Mouse (Mus musculus): ENCODE results near the gene Cradd. TPM values are rescaled to one million over a fixed set of nuclear protein-coding genes. Genes with fewer than 3 reads are reported as not detected.

The Cradd gene
- polyA plus RNA-seq, 1 experiment from 2014 or later: 7.6 TPM

DNA sequence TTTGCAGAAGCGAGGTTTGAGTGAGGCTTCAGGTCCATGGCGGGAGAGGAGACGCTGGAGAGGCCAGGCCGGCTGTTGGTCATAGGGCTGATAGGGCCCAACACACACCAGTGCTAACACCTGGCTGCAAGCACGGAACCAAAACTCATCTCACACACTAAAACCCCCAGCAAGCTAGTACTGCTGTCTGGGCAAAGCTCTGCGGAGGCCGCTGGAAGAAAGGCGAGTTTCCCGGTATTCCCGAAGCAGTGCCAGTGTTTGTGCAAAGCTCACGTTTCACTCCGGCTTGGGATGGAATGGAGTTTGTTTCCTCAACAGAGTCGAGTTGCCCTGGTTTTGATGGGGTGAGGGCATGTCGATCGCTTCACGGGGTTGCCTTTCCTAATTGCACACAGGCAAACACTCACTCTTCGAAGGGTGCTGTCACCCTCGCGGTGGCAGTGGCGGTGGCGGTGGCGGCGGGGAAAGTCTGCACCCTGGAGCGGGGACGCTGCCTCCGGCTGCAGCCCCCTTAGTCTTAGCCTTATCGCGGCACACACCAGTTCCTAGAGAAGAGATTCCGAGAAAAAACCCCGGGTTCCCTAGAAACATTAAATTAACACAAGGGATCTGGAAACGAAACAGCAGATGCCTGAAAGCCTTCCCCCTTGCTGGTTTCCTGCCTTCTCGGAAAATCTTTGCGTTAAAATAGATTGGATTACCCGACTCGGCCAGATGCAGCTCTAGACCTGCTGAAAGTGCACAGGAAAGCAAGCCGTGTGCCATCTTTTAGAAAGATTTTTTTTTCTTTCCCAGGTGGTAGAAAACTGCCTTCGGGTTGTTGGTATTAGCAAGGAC is 59.2 kb downstream of the Cradd start:
- Histone ChIP-seq H3K27me3 (ENCODE audit: control insufficient read depth, insufficient read depth, low read length) (no peaks in the 10 kb centered on the region), H3K4me3 (ENCODE audit: low read length) (peak overlapping the region; percentile 67), H3K4me1 (ENCODE audit: control insufficient read depth, insufficient read depth, low read length) (peaks cover 18% of the 10 kb centered on the region), H3K36me3 (ENCODE audit: control insufficient read depth, insufficient read depth) (no peaks in the 10 kb centered on the region), H3K27ac (ENCODE audit: low read length) (peak overlapping the region; percentile 43), H3K9ac (ENCODE audit: low read length) (peak overlapping the region; percentile 77), H3K4me2 (ENCODE audit: low read depth, low read length) (peak overlapping the region; percentile 91), H3K9me3 (replicated peaks; ENCODE audit: control insufficient read depth, low read length) (no peaks in the 10 kb centered on the region)
- ATAC-seq (replicated peaks; ENCODE audit: extremely low read depth, insufficient read depth, low FRiP score): peak; percentile 47; the same call in 1 of the 2 replicates
- 7% methylated on average over 37 of the region's 37 CpGs for WGBS

DNA sequence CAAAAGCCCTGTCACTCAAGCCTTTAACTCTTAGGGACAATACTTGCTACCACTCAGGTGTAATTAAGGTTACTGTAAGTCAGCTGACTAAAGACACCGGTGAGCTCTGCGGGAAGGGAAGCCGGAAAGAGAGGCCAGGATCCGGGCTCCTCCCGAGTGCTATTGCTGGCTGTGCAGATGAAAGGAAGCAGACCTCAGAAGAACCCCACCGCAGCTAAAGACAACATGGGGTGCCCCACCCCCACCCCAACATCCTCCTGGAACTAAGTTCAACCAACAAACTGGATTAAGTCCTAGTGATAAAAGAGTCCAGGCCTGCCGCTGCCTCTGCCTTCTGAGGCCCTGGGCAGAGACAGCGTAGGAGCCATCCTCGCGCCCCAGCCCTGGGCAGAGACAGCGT is 61.5 kb downstream of the Cradd start:
- Histone ChIP-seq H3K36me3 (ENCODE audit: control insufficient read depth, insufficient read depth) (no peaks in the 10 kb centered on the region), H3K4me3 (ENCODE audit: low read length) (no peak overlapping the region), H3K4me1 (ENCODE audit: control insufficient read depth, insufficient read depth, low read length) (peaks cover 20% of the 10 kb centered on the region), H3K9me3 (replicated peaks; ENCODE audit: control insufficient read depth, low read length) (no peaks in the 10 kb centered on the region), H3K27me3 (ENCODE audit: control insufficient read depth, insufficient read depth, low read length) (no peaks in the 10 kb centered on the region), H3K4me2 (ENCODE audit: low read depth, low read length) (peak overlapping the region; percentile 20; the same call in 1 of the 2 replicates), H3K9ac (ENCODE audit: low read length) (no peak overlapping the region; the same call in 1 of the 2 replicates), H3K27ac (ENCODE audit: low read length) (no peak overlapping the region)
- ATAC-seq (replicated peaks; ENCODE audit: extremely low read depth, insufficient read depth, low FRiP score): no peak; the same call in 1 of the 2 replicates
- WGBS: 48% methylated on average over 11 of the region's 11 CpGs

DNA sequence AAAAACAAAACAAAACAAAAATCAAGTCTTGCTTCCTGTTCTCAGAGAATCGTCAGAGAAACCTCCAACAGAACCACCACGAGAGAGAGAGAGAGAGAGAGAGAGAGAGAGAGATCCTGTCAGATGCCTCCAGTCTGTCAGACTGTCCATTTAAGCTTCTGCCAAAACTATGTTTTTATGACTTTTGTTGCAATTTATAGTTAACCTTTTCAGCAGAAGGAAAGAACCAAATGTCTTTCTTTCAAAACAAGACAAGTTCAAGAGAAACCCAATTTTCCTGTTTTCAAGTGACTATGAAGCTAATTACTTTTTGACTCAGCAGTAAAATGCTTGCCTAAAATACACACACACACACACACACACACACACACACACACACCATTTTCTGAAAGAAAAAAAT is 62.7 kb downstream of the Cradd start:
- Histone ChIP-seq H3K27me3 (ENCODE audit: control insufficient read depth, insufficient read depth, low read length) (no peaks in the 10 kb centered on the region), H3K36me3 (ENCODE audit: control insufficient read depth, insufficient read depth) (no peaks in the 10 kb centered on the region)
- ATAC-seq (replicated peaks; ENCODE audit: extremely low read depth, insufficient read depth, low FRiP score): no peak

DNA sequence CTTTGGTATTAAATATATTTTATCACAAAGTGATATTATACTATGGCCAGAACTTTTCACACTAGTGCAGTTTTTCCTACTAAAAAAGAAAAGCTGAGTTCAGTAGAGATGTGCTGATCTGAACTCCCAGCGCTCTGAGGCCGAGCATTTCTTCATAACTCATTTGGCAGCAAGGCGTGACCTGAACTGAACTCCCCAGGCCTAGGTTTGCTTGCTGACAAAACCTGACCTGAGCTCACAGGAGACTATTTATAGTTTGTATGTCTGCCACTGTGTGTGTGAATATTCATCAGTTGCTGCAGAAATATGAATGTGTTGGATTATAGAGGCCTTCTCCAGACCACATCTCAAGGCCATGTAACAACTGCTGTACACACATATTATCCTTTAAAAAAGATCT is 63.5 kb downstream of the Cradd start:
- H3K36me3 ChIP-seq (ENCODE audit: control insufficient read depth, insufficient read depth): no peaks in the 10 kb centered on the region
- ATAC-seq (replicated peaks; ENCODE audit: extremely low read depth, insufficient read depth, low FRiP score): no peak
- no peaks in the 10 kb centered on the region for H3K9me3 ChIP-seq (replicated peaks; ENCODE audit: control insufficient read depth, low read length)
- no peak overlapping the region for H3K4me3 ChIP-seq (ENCODE audit: low read length)
- H3K4me1 ChIP-seq (ENCODE audit: control insufficient read depth, insufficient read depth, low read length): peaks cover 17% of the 10 kb centered on the region
- no peak overlapping the region for H3K27ac ChIP-seq (ENCODE audit: low read length)
- H3K4me2 ChIP-seq (ENCODE audit: low read depth, low read length): no peak overlapping the region
- H3K9ac ChIP-seq (ENCODE audit: low read length): no peak overlapping the region
- no peaks in the 10 kb centered on the region for H3K27me3 ChIP-seq (ENCODE audit: control insufficient read depth, insufficient read depth, low read length)
- 64% methylated on average over 3 of the region's 3 CpGs for whole genome bisulfite sequencing

More for the DNA sequence above, 62.7 kb downstream of the Cradd start:
- Histone ChIP-seq H3K4me3 (ENCODE audit: low read length) (no peak overlapping the region), H3K9ac (ENCODE audit: low read length) (no peak overlapping the region), H3K4me2 (ENCODE audit: low read depth, low read length) (no peak overlapping the region), H3K27ac (ENCODE audit: low read length) (no peak overlapping the region), H3K4me1 (ENCODE audit: control insufficient read depth, insufficient read depth, low read length) (peaks cover 20% of the 10 kb centered on the region), H3K9me3 (replicated peaks; ENCODE audit: control insufficient read depth, low read length) (no peaks in the 10 kb centered on the region)
- 37% methylated on average over 2 of the region's 2 CpGs for WGBS

DNA sequence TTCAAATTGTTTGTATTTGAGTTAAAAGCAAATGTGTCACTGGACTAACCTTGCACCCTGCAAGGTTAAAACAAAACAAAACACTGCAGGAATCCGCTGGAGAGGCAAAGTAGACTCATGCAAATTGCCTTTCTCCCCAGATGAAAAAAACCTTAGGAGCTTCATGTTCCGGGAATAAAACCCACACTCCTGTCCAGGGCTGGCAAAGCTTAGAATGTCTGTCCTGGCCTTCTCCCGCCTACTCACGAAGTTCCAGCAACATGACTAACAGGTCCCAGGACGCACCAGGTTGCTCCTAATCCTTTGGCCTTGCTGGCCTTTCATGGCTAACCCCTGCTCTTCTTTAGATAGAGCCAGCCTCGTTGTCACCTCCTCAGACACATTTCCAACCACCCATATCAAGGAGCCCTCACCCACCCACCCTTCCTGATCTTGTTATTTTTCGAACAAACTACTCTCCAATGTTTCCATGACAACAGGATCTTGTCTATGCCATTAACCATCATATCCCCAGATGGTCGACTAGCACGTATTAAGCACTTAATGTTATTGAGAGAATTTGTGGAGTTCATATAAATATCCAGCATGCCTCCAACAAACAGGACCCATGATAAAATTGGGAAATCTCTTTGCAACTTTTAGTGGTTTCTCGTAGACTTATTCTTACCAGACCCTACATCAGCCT is 65.3 kb downstream of the Cradd start:
- Histone ChIP-seq H3K9me3 (replicated peaks; ENCODE audit: control insufficient read depth, low read length) (no peaks in the 10 kb centered on the region), H3K9ac (ENCODE audit: low read length) (no peak overlapping the region), H3K4me1 (ENCODE audit: control insufficient read depth, insufficient read depth, low read length) (peaks cover 18% of the 10 kb centered on the region), H3K27ac (ENCODE audit: low read length) (no peak overlapping the region), H3K27me3 (ENCODE audit: control insufficient read depth, insufficient read depth, low read length) (no peaks in the 10 kb centered on the region), H3K36me3 (ENCODE audit: control insufficient read depth, insufficient read depth) (no peaks in the 10 kb centered on the region), H3K4me2 (ENCODE audit: low read depth, low read length) (no peak overlapping the region), H3K4me3 (ENCODE audit: low read length) (no peak overlapping the region)
- no peak for ATAC-seq (replicated peaks; ENCODE audit: extremely low read depth, insufficient read depth, low FRiP score)
- WGBS: 65% methylated on average over 10 of the region's 10 CpGs

DNA sequence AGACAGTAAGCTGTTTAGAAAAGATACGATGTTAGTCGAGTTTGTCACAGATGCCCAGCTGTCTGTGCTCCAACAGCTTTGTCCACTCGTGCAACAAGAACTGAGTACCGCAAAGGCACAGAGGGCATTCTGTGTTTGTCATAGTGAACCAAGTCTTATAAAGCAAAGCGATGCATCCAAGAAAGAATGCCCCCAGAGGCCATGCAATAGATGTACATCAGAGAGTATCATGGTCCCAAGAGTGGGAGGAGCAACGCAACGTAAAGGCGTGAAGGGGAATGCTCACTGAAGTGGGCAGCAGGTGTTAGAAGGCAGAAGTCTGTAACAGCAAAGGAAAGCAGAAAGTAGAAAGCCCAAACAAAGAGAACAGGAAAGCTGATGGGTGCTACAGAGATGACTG is 66.0 kb downstream of the Cradd start:
- Histone ChIP-seq H3K9ac (ENCODE audit: low read length) (no peak overlapping the region), H3K36me3 (ENCODE audit: control insufficient read depth, insufficient read depth) (no peaks in the 10 kb centered on the region), H3K4me3 (ENCODE audit: low read length) (no peak overlapping the region), H3K4me1 (ENCODE audit: control insufficient read depth, insufficient read depth, low read length) (peaks cover 18% of the 10 kb centered on the region), H3K27ac (ENCODE audit: low read length) (no peak overlapping the region), H3K9me3 (replicated peaks; ENCODE audit: control insufficient read depth, low read length) (no peaks in the 10 kb centered on the region), H3K4me2 (ENCODE audit: low read depth, low read length) (no peak overlapping the region), H3K27me3 (ENCODE audit: control insufficient read depth, insufficient read depth, low read length) (no peaks in the 10 kb centered on the region)
- no peak for ATAC-seq (replicated peaks; ENCODE audit: extremely low read depth, insufficient read depth, low FRiP score)
- WGBS: 66% methylated on average over 8 of the region's 8 CpGs

DNA sequence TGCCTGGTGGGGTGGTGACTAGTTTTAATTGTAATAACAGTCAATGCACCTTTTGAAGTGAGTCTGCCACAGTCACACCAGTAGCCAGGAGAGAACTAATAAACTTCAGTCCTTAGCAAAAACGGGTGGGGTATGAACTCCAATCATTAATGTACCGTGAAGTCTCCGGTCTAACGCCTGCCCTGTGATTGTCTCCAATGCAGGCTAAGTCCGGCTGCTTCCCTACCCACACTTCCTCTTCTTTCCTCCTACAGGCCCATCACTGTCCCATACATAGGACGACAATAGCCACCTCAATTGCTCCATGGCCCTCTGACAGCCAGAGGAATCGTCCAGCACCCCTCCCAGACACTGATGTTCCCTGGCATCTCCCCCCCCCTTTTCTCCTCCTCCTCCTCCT is 67.8 kb downstream of the Cradd start:
- 59% methylated on average over 7 of the region's 7 CpGs for WGBS
- ATAC-seq (replicated peaks; ENCODE audit: extremely low read depth, insufficient read depth, low FRiP score): no peak
- H3K9ac ChIP-seq (ENCODE audit: low read length): no peak overlapping the region
- no peak overlapping the region for H3K4me2 ChIP-seq (ENCODE audit: low read depth, low read length)
- no peaks in the 10 kb centered on the region for H3K27me3 ChIP-seq (ENCODE audit: control insufficient read depth, insufficient read depth, low read length)
- H3K9me3 ChIP-seq (replicated peaks; ENCODE audit: control insufficient read depth, low read length): no peaks in the 10 kb centered on the region
- H3K27ac ChIP-seq (ENCODE audit: low read length): no peak overlapping the region
- H3K36me3 ChIP-seq (ENCODE audit: control insufficient read depth, insufficient read depth): no peaks in the 10 kb centered on the region
- H3K4me1 ChIP-seq (ENCODE audit: control insufficient read depth, insufficient read depth, low read length): peaks cover 18% of the 10 kb centered on the region
- no peak overlapping the region for H3K4me3 ChIP-seq (ENCODE audit: low read length)

DNA sequence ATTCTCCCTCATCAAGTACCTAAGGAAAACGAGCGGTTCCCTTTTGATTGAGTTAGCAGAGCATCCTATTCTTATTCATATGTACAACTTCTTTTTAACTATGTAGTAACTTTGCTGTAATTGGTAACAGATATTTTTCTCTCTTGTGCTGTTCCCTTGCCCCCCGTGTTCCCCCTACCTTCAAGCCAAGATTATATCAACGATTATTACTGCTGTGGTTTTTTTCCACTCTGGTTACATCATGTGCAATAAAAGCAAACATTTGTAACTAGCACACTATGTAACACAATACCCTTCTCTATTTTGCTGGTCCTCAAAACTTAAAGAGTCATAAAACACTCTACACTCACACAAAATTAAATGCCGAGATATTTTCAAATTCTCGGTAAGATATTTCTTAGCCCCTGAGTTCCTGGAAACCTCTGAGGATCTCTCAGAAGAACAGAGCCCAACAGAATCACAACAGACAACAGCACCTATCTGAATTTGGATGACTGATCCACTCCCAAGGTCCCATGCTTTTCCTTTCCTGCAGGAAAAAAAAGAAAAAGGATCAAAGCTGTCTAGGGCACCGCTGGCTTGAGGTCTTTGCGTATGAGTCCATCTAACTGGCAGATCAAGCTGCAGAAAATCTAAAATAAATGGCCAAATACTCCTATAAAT is 68.8 kb downstream of the Cradd start:
- Histone ChIP-seq H3K27ac (ENCODE audit: low read length) (no peak overlapping the region), H3K4me1 (ENCODE audit: control insufficient read depth, insufficient read depth, low read length) (peaks cover 12% of the 10 kb centered on the region), H3K9me3 (replicated peaks; ENCODE audit: control insufficient read depth, low read length) (no peaks in the 10 kb centered on the region), H3K4me2 (ENCODE audit: low read depth, low read length) (no peak overlapping the region), H3K9ac (ENCODE audit: low read length) (no peak overlapping the region), H3K36me3 (ENCODE audit: control insufficient read depth, insufficient read depth) (no peaks in the 10 kb centered on the region), H3K4me3 (ENCODE audit: low read length) (no peak overlapping the region), H3K27me3 (ENCODE audit: control insufficient read depth, insufficient read depth, low read length) (no peaks in the 10 kb centered on the region)
- ATAC-seq (replicated peaks; ENCODE audit: extremely low read depth, insufficient read depth, low FRiP score): no peak
- 68% methylated on average over 8 of the region's 8 CpGs for WGBS
